Mouse (Mus musculus): ENCODE results near the gene Apbb2. TPM values are rescaled to one million over a fixed set of nuclear protein-coding genes. Genes with fewer than 3 reads are reported as not detected.
A peak's percentile ranks its signal among the peaks of the same experiment; 100 is the strongest.

Apbb2 gene
- polyA plus RNA-seq, 1 experiment from 2014 or later: 37.3 TPM

GRCm38 (mm10) chr5:66429076-66429475 lies 189.5 kb downstream of the Apbb2 start:
- Histone ChIP-seq H3K4me1 (peaks cover 15% of the 10 kb centered on the region), H3K27me3 (ENCODE audit: low read depth, poor library complexity, severe bottlenecking) (no peaks in the 10 kb centered on the region), H3K27ac (no peak overlapping the region), H3K9me3 (replicated peaks) (no peaks in the 10 kb centered on the region), H3K36me3 (no peaks in the 10 kb centered on the region), H3K4me3 (no peak overlapping the region)
- DNase-seq (ENCODE audit: low spot score): no peak
- WGBS: 57% methylated on average over 2 of the region's 2 CpGs

GRCm38 (mm10) chr5:66428071-66428470 lies 190.5 kb downstream of the Apbb2 start:
- Histone ChIP-seq H3K27me3 (ENCODE audit: low read depth, poor library complexity, severe bottlenecking) (no peaks in the 10 kb centered on the region), H3K27ac (no peak overlapping the region), H3K4me1 (peaks cover 15% of the 10 kb centered on the region), H3K4me3 (no peak overlapping the region), H3K36me3 (no peaks in the 10 kb centered on the region), H3K9me3 (replicated peaks) (no peaks in the 10 kb centered on the region)
- no peak for DNase-seq (ENCODE audit: low spot score)

- Histone ChIP-seq H3K27me3 (ENCODE audit: low read depth, poor library complexity, severe bottlenecking) (no peaks in the 10 kb centered on the region), H3K27ac (no peak overlapping the region), H3K9me3 (replicated peaks) (no peaks in the 10 kb centered on the region), H3K4me1 (peaks cover 17% of the 10 kb centered on the region), H3K4me3 (no peak overlapping the region), H3K36me3 (no peaks in the 10 kb centered on the region)
- no peak for DNase-seq (ENCODE audit: low spot score)
- WGBS: 72% methylated on average over 4 of the region's 4 CpGs
These were observed 194.7 kb downstream of the Apbb2 start for GRCm38 (mm10) chr5:66423909-66424308.

- Histone ChIP-seq H3K4me3 (no peak overlapping the region), H3K27ac (no peak overlapping the region), H3K9me3 (replicated peaks) (no peaks in the 10 kb centered on the region), H3K36me3 (no peaks in the 10 kb centered on the region), H3K4me1 (peaks cover 16% of the 10 kb centered on the region), H3K27me3 (ENCODE audit: low read depth, poor library complexity, severe bottlenecking) (no peaks in the 10 kb centered on the region)
- 91% methylated on average over 4 of the region's 4 CpGs for WGBS
- no peak for DNase-seq (ENCODE audit: low spot score)
These were observed 195.1 kb downstream of the Apbb2 start for GRCm38 (mm10) chr5:66423466-66423865.

GRCm38 (mm10) chr5:66421954-66422353 lies 196.6 kb downstream of the Apbb2 start:
- 89% methylated on average over 4 of the region's 4 CpGs for WGBS
- H3K9me3 ChIP-seq (replicated peaks): no peaks in the 10 kb centered on the region
- no peaks in the 10 kb centered on the region for H3K27me3 ChIP-seq (ENCODE audit: low read depth, poor library complexity, severe bottlenecking)
- peaks cover 9% of the 10 kb centered on the region for H3K4me1 ChIP-seq
- H3K27ac ChIP-seq: no peak overlapping the region
- DNase-seq (ENCODE audit: low spot score): no peak
- no peaks in the 10 kb centered on the region for H3K36me3 ChIP-seq
- no peak overlapping the region for H3K4me3 ChIP-seq

GRCm38 (mm10) chr5:66421230-66421629 lies 197.4 kb downstream of the Apbb2 start:
- no peaks in the 10 kb centered on the region for H3K27me3 ChIP-seq (ENCODE audit: low read depth, poor library complexity, severe bottlenecking)
- H3K4me1 ChIP-seq: peaks cover 9% of the 10 kb centered on the region
- no peaks in the 10 kb centered on the region for H3K36me3 ChIP-seq
- H3K9me3 ChIP-seq (replicated peaks): no peaks in the 10 kb centered on the region
- no peak overlapping the region for H3K27ac ChIP-seq
- WGBS: 94% methylated on average over 15 of the region's 15 CpGs
- no peak overlapping the region for H3K4me3 ChIP-seq
- DNase-seq (ENCODE audit: low spot score): no peak

- H3K36me3 ChIP-seq: no peaks in the 10 kb centered on the region
- no peaks in the 10 kb centered on the region for H3K27me3 ChIP-seq (ENCODE audit: low read depth, poor library complexity, severe bottlenecking)
- whole genome bisulfite sequencing: 59% methylated on average over 7 of the region's 7 CpGs
- 0 out of 2 replicates have a peak overlapping the region, but pooled peaks have one; percentile 46 for H3K27ac ChIP-seq
- H3K9me3 ChIP-seq (replicated peaks): no peaks in the 10 kb centered on the region
- H3K4me3 ChIP-seq: no peak overlapping the region
- no peak for DNase-seq (ENCODE audit: low spot score)
- peaks cover 9% of the 10 kb centered on the region for H3K4me1 ChIP-seq
These were observed 198.6 kb downstream of the Apbb2 start for GRCm38 (mm10) chr5:66420011-66420410.

- no peaks in the 10 kb centered on the region for H3K36me3 ChIP-seq
- no peaks in the 10 kb centered on the region for H3K27me3 ChIP-seq (ENCODE audit: low read depth, poor library complexity, severe bottlenecking)
- no peak for DNase-seq (ENCODE audit: low spot score)
These were observed 201.3 kb downstream of the Apbb2 start for GRCm38 (mm10) chr5:66417289-66417688.

GRCm38 (mm10) chr5:66415700-66416543 lies 202.7 kb downstream of the Apbb2 start:
- no peaks in the 10 kb centered on the region for H3K36me3 ChIP-seq
- peaks cover 9% of the 10 kb centered on the region for H3K4me1 ChIP-seq
- H3K27me3 ChIP-seq (ENCODE audit: low read depth, poor library complexity, severe bottlenecking): no peaks in the 10 kb centered on the region
- DNase-seq (ENCODE audit: low spot score): no peak
- H3K27ac ChIP-seq: no peak overlapping the region
- H3K9me3 ChIP-seq (replicated peaks): no peaks in the 10 kb centered on the region
- H3K4me3 ChIP-seq: no peak overlapping the region
- 78% methylated on average over 7 of the region's 7 CpGs for WGBS

More at GRCm38 (mm10) chr5:66417289-66417688, 201.3 kb downstream of the Apbb2 start:
- no peak overlapping the region for H3K27ac ChIP-seq
- WGBS: 76% methylated on average over 8 of the region's 8 CpGs
- no peaks in the 10 kb centered on the region for H3K9me3 ChIP-seq (replicated peaks)
- H3K4me1 ChIP-seq: peaks cover 9% of the 10 kb centered on the region
- H3K4me3 ChIP-seq: no peak overlapping the region

GRCm38 (mm10) chr5:66415033-66415697 lies 203.4 kb downstream of the Apbb2 start:
- 84% methylated on average over 9 of the region's 9 CpGs for WGBS

GRCm38 (mm10) chr5:66413402-66413801 lies 205.2 kb downstream of the Apbb2 start:
- Histone ChIP-seq H3K27ac (no peak overlapping the region), H3K4me3 (no peak overlapping the region), H3K36me3 (no peaks in the 10 kb centered on the region), H3K27me3 (ENCODE audit: low read depth, poor library complexity, severe bottlenecking) (no peaks in the 10 kb centered on the region), H3K4me1 (no peaks in the 10 kb centered on the region), H3K9me3 (replicated peaks) (no peaks in the 10 kb centered on the region)
- WGBS: 68% methylated on average over 5 of the region's 5 CpGs
- no peak for DNase-seq (ENCODE audit: low spot score)

More at GRCm38 (mm10) chr5:66415033-66415697, 203.4 kb downstream of the Apbb2 start:
- H3K4me1 ChIP-seq: peaks cover 4% of the 10 kb centered on the region
- H3K27me3 ChIP-seq (ENCODE audit: low read depth, poor library complexity, severe bottlenecking): no peaks in the 10 kb centered on the region
- DNase-seq (ENCODE audit: low spot score): no peak
- no peaks in the 10 kb centered on the region for H3K9me3 ChIP-seq (replicated peaks)
- no peak overlapping the region for H3K4me3 ChIP-seq
- H3K27ac ChIP-seq: no peak overlapping the region
- H3K36me3 ChIP-seq: no peaks in the 10 kb centered on the region

- no peak for DNase-seq (ENCODE audit: low spot score)
- 81% methylated on average over 3 of the region's 3 CpGs for WGBS
These were observed 205.8 kb downstream of the Apbb2 start for GRCm38 (mm10) chr5:66412821-66413220.

GRCm38 (mm10) chr5:66408546-66408945 lies 210.0 kb downstream of the Apbb2 start:
- WGBS: 78% methylated on average over 5 of the region's 5 CpGs
- Histone ChIP-seq H3K27ac (no peak overlapping the region), H3K9me3 (replicated peaks) (no peaks in the 10 kb centered on the region), H3K4me1 (peaks cover 4% of the 10 kb centered on the region), H3K4me3 (no peak overlapping the region), H3K36me3 (no peaks in the 10 kb centered on the region), H3K27me3 (ENCODE audit: low read depth, poor library complexity, severe bottlenecking) (no peaks in the 10 kb centered on the region)
- DNase-seq (ENCODE audit: low spot score): no peak

More at GRCm38 (mm10) chr5:66412821-66413220, 205.8 kb downstream of the Apbb2 start:
- Histone ChIP-seq H3K4me3 (no peak overlapping the region), H3K27ac (no peak overlapping the region), H3K4me1 (peaks cover 4% of the 10 kb centered on the region), H3K27me3 (ENCODE audit: low read depth, poor library complexity, severe bottlenecking) (no peaks in the 10 kb centered on the region), H3K9me3 (replicated peaks) (no peaks in the 10 kb centered on the region), H3K36me3 (no peaks in the 10 kb centered on the region)
